Mouse (Mus musculus) ovary, postnatal 10 days (tissue): ENCODE data around the gene Fam166a.
"Not testable (repeated sequence)": the region's sequence is repeated elsewhere in the genome, so short reads cannot be mapped to it uniquely, and the experiment has no call there.

ENCODE experiments used
- DNase-seq: peaks from one replicate; pipeline ENCODE4 v3.0.0; 2022; ENCODE audit warnings: low spot score

Fam166a gene

DNA sequence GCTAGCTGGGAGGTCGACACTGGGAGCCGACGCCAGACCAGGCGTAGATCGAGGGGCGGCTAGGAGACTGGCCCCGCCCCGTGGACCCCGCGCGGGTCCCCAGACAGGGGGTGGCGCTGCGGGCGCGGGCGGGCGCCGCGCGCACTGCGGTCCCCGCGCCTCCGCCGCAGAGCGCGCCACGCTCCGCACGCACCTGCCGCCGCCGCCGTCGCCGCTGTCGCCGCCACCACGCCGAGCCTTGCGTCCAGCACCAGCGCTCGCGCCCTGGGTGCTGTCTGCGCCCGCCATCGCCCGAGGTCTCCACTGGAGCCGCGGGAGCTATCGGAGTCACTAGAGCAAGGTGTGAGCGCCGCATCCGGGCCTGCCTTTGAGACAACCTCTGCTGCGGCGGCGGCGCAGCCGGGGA, 23.6 kb downstream of the Fam166a start, which contains the start of the genes Rnf208 and Cysrt1:
TSS of gene Rnf208 (plus strand) at position 155 of the 406 bp plus-strand sequence.
TSS of gene Cysrt1 (minus strand) at position 352 of the 406 bp plus-strand sequence.
- DNase-seq, result no peak

DNA sequence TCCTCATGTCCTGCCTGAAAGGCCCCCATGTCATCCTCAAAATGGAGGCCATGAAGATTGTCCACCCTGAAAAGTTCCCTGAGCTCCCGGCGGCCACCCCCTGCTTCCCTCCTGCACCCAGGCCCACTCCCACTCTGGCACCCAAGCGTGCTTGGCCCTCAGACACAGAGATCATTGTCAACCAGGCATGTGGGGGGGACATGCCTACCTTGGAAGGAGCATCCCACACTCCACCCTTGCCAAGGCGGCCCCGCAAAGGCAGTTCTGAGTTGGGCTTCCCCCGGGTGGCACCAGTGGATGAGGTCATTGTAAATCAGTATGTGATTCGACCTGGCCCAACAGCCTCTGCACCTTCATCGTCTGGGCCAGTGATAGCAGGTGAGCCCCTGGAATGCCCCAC, 24.8 kb downstream of the Fam166a start:
- DNase-seq, result no peak

DNA sequence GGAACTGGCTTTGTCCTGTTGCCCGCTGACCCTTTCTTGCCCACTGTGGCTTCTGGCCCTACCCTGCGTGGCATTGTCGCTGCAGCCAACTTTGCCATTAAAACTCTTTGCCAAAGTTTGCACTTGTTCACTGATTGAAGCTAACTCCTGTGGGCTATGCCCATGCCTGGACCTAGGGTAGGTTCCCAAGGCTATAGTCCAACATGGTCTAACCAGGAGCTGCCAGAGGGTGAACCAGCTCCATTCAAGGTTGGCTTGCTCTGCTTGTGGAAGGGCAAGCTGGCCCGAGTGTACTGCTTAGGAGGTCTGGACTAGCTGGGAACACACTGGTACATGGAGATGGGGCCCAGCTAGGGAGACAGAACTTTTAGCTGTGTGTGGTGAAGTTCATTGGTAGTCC, 25.6 kb downstream of the Fam166a start:
- no peak for DNase-seq

DNA sequence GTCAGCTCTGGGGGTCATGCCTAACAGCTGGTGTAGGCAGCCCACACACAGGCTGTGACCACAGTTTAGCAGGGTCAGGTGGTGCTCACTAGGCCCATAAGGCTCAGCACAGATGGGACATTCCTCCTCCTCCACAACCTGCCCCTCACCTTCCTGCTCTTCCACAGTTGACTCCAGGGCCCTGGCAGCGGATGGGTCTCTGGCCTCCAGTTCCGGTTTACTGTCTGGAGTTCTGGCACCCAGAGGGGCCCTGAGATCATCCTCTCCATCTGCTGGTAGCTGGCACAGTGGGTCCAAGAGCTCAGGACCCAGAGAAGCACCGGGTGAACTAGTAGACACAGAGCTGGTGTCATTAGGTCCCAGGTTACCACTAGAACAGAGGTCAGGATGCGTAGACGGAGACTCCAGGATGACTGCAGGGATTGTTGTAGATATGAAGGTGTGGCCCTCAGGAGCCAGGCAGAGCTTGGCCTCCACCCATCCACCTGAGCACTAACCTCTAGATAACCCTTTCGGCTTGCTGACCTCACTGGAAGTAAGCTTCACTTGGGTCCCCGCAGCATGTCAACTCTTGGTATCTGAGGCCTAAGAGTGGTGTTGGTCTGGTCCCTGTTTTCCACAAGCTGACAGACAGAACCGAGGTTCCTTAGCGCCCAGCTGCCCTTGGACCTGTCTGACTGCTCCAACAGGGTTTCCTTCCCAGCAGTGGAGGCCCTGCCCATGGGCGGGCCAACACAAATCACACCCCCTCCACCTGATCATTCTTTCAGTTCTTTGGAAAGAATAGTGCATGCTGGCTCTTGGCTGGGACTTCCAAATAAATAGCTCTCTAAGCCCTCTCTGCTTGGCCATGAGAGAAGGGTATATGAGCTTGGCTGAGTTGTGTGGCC, 27.9 kb downstream of the Fam166a start, which contains the start of gene AL732309.1:
TSS of gene AL732309.1 (minus strand) at position 681 of the 890 bp plus-strand sequence.
- DNase-seq, result no peak

DNA sequence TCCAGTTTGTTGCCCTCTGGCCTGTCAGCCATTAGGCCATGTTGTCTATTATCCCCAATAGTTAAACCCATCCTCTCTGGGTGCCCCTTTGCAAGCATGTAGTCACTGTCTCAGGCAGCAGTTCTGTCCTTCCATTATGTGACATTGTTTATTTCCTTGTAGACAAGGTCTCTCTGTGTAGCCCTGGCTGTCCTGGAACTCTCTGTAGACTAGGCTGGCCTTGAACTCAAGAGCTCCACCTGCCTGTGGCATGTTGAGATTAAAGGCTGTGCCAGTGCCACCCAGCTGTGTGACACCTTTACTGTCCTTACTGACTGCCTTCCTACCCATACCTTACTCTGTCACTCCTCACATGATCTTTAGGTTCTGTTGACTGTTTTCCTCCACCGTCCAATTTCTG, 33.8 kb downstream of the Fam166a start:
- DNase-seq, result no peak

DNA sequence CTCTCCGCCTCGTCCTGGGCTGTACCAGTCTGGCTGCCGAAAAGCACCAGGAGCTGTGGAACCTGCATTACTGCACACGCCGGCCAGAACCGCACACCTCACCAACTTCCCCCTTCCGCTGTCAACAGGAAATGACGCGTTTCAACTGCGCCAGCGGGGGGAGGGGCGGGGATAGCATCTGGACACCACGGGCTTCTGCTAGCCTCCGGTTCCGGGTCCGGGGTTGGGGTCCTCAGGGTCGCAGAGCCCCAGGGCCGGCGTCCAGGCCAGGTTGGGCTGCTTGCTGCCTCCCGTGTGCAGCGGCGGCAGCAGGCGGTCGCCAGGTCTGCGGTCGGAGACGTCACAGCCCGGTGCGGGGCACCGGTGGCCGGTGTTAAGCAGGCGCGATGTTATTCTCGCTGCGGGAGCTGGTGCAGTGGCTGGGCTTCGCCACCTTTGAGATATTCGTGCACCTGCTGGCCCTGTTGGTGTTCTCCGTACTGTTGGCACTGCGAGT, 36.8 kb downstream of the Fam166a start, which contains the start of gene Tmem203:
TSS of gene Tmem203 (plus strand) at position 156 of the 496 bp plus-strand sequence.
- peak; percentile 70 for DNase-seq

DNA sequence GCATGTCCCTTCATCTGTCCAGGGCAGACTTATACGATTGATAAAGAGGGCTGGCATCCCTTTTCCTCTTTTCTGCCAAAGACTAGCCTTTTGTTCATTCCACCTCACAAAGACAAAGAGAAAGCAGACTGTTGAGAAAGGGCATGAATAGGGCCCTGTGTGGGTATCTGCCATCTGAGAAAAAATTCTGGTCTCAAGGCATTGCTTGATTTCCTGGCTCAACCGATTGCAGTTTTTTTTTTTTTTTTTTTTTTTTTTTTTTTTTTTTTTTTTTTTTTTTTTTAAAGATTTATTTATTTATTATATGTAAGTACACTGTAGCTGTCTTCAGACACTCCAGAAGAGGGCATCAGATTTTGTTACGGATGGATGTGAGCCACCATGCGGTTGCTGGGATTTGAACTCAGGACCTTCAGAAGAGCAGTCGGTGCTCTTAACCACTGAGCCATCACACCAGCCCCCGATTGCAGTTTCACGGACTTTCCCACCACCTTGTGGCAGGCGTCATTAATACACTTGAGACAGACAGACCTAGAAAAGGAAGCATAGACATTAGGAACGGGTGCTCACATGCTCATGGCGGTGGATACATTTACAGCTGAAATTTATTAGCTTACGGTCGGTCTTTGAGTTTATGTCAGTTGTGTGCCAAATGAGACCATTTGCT, 38.0 kb downstream of the Fam166a start:
- DNase-seq, result not testable (repeated sequence)

DNA sequence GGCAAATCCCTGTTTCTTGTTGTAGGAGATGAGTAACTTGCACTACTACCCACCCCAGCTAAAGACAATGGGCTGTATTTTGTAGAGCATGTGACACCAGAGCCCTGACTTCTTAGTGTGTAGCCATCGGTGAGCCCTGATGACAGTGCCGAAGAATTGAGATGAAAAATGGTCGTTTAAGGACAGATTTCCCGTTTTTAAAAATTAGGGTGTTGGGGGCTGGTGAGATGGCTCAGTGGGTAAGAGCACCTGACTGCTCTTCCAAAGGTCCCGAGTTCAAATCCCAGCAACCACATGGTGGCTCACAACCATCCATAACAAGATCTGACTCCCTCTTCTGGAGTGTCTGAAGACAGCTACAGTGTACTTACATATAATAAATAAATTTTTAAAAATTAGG, 38.7 kb downstream of the Fam166a start:
- not testable (repeated sequence) for DNase-seq

DNA sequence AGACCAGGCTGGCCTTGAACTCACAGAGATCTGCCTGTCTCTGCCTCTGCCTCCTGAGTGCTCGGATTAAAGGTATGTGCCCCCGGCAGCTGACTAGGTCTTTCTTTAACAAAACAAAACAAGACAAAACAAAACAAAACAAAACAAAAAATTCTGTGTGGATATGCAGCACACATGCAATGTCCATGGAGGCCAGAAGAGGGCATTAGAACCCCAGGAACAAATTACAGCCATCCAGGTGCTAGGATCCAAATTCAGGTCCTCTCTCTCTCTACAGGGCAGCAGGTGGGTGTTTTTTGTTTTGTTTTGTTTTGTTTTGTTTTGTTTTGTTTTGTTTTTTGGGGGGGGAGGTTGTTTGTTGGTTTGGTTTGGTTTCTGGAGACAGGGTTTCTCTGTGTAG, 40.3 kb downstream of the Fam166a start:
- DNase-seq, result no peak

DNA sequence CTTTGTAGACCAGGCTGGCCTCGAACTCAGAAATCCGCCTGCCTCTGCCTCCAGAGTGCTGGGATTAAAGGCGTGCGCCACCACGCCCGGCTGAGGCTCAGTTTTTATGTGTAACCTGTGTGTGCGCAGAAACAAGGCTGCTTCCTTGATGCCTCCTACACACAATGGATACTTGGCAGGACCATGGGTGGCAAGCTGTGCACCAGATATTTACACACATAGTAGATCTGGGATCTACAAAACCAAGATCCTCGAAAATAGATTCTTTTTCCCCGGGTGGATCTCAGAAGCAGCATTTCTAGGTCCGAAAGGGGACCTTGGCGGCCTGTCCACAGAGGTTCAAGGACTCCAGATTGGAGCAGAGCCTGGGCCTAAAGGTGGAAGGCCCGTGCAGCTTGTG, 43.3 kb downstream of the Fam166a start:
- no peak for DNase-seq

DNA sequence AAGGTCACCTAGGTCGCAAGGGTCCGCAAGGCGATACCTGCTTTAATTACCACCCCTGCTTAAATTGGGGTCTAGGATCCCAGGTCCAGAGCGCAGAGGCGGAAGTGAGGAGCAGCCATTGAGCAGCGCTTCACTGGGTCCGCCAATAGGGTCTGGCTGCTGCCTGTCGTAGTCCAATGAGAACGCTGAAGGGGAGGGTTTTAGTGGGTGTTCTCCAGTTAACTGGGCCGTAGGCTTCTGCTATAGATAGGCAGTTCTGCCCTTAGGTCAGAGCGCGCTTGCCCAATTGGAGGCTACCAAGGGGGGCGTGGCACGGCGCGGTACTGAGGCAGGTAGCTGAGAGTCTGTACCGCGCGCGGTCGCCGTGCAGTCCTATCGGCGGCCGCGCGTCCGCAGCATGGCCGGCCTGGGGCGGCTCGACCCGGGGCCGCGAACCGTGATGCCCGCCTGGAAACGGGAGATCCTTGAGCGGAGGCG, 43.8 kb downstream of the Fam166a start, which contains the start of gene Tprn:
TSS of gene Tprn (plus strand) at position 328 of the 477 bp plus-strand sequence.
- DNase-seq, result peak; percentile 82

DNA sequence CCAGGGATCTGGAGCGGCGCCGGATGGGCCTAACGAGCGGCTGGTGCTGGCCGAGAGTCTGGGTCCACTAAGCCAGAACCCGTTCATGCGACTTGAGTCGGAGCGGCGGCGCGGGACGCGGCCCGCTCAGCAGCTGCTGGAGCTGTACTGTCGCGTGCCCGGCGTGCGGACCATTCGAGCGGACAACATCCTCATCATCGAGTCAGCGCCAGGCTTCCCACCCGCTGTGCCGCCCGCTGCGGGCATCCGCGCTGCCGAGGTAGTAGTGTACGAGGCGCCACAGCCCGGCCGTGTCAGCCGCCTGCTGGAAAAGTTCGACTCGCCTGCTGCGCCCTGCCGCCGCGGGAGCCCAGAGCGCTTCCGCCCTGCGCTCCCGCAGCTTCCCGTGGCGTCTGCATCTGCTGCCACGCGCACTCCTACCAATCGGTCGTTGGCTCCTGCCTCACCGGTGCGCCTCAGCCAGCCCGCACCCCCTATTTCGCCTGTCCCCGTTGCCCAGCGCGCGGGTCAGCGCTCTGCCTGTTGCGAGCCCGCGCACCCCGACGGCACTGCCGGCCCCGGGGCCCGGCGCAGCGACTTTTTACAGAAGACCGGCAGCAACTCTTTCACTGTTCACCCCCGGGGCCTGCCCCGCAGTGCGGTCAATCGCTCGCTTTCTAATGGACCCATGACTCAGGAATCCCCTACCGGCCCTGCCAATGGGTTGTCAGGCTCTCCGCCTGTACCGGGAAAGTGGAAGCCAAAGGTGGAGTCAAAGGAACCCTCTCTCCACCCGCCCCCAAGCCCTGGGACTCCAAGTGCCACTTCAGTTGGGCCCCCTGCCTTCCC, 44.5 kb downstream of the Fam166a start:
- DNase-seq, result no peak

DNA sequence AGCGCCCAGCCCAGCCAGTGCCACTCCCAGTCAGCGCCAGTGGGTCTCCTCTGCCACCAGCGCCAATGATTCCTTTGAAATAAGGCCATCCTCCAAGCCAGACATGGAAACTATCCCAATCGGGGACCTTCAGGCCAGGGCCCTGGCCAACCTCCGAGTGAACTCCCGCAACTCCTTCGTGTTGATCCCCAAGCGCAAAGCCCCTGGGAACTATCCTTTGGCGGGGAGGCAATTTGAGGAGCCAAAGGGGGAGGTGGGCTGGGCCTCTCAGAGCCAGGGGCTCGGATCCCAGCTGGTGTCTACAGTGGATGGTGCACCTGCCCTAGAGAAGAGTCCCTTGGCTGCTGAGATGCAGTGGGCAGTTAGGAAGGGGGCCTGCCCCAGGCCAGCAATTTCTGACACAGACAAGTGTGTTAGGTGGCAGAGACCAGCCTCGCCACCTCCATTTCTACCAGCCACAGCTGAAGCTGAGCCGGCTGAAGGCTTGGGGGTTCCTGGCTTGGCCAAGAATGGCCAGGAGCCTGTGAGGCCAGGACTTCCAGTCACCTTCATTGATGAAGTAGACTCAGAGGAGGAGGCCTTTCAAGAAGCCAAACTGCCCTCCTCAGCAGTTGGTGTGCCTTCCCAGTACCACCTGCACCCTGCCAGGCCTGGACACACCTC, 45.2 kb downstream of the Fam166a start:
- DNase-seq, result no peak

DNA sequence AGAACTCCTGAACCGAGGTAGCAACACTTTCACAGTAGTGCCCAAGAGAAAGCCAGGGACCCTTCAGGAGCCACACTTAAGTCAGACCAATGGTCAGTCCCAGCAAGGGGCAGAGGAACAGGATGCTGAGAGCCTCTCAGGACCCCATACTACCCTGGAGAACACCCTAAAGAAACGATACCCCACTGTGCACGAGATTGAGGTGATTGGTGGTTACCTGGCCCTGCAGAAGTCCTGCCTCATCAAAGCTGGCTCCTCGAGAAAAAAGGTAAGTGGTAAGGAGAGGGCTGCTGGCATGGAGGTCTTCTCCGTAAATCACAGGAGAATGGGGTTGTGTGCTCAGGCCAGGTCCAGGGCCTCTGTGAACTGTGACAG, 45.7 kb downstream of the Fam166a start:
- no peak for DNase-seq

DNA sequence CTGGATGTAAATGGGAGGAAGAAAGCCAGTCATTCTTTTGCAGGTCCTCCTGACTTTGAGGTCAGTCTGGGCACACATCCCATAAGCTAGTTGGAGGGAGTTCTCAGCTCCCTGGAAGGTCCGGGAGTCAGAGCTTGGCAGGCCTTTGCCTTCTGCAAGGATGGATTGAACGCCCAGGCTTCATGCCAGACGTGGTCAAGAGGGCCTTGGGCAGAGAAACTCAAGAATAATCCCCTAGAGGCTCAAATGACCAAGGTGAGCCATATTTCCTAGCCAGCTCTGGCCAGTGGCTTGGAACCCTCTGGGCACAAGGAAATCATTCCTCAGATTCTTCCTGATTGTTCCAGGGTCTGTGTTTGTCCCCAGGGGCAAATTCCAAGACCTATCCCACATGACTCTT, 46.3 kb downstream of the Fam166a start:
- DNase-seq, result no peak

DNA sequence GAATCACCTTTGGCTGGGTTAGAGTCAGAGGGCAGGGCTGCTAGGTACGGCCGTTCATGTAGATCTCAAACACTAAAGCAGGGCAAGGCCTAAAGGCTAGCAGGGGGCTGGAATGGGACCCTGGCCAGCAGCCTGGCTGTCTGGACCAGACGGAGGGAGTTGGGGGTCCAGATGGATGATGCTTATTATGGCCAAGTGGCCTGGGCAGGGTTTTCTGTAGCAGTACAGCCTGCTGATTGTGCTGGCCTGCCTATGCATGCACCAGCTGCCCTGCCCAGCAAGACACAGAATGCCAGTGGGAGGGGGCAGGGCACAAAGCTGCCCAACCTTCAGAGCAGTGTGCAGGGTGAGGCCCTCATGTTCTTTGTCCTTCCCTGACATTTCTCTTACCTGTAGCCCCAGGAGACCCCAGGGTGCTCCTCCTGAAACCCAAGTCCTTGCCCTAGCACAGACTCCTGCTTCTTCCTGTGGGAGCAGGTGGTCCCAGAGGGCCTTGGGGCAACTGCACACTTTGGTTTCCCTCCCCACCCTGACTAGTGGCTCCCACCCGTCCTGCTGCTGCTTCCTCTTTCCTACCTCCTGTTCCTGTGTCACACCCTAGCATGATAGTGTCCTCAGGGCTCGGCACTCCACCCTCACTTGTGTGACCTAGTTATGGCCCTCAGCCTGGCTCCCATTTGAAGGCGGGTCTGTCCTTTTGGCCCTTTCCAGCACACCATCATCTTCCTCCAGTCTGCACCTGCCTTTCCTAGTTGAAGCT, 47.5 kb downstream of the Fam166a start:
- DNase-seq, result no peak

DNA sequence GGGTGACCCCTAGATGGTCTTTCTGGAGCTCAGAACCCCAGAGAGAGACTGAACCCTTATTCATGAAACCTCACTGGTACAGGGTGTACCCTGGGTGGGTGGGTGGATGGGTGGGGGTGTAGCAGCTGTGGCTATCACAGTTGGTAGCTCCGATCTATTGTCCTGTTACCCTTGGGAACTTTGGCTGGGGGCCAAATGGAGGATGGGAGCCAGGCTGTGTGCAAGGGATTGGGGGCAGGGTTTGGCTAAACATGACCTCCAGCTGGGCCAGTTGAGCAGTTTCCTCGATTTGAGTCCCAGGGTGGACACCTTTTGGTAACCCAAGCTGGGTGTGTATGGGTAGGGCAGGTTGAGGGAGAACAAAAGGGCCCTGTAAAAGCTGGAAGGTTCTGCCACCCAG, 48.2 kb downstream of the Fam166a start:
- DNase-seq, result no peak

DNA sequence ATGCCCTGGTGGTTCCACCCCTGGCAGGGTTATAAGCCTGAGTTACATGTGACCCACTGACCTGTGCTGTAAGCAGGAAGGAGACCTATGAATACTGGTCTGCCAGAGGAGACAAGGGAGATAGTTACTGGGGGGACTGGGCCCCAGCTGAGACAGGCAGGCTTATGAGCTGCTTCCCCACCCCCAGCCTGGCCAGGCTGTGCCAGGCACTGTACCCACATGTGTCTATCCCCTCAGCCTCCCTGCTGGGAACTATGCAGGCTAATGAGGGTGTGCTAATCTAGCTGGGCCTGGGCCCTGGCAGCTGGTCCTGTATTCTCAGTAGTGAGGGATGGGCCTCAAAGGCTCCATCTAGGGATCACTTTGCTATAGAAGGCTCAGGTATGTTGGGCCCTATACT, 48.7 kb downstream of the Fam166a start:
- no peak for DNase-seq

DNA sequence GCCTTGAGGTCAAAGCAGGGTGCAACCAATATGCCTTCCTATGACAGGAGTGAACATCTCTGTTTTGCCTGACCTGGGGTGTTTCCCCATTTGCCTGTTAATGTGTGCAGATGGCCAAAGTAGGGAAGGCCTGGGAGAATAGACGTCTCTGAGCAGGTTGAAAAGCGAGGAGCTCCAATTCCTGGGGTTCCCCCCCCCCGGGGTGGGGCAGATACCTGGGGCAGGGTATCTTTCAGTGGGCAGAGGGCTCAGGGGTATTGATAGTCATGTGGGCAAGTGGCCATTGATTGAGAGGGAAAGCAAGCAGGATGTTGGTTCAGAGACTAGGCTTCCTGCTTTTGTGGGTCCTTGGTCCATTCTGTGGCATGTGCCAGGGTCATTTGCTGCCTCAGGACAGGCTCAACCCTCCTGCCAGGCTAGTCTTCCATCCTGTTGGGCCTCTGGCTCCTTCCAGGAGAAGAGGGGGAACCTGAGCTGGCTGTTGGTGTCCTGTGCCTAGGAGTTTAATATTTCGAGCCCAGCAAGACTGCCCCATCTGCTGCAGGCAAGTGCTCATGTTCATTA, 49.3 kb downstream of the Fam166a start:
- no peak for DNase-seq
